Mouse (Mus musculus) c-Kit-negative CD71-positive TER-119-positive erythroid progenitor cells, embryonic 14.5 days (primary cell): Measurements from ENCODE around the gene Ikzf1.
A peak's percentile ranks its signal among the peaks of the same experiment; 100 is the strongest.

Source experiments
- DNase-seq: peaks from one replicate; pipeline ENCODE4 v3.0.0-alpha.2; 2013; ENCODE audit warnings: low read depth, low spot score

Ikzf1 gene

DNA sequence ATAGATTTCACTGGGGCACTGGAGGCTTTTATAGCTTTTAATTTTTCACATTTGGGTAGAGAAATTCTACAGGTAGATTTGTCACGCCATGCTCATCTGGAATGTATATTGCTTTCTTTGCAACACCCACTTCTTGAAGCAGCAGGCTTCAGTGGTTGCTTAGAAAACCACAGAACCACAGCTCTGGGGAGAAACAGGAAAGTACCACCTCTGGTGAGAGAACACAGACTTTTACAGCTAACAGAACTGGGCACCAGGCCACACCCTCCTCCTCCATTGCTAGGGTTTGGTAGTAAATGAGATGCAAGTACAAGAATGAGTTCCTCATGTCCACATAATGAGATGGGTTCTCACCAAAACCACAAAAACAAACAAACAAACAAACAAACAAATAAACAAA is 81.3 kb downstream of the Ikzf1 start:
- DNase-seq = no peak

DNA sequence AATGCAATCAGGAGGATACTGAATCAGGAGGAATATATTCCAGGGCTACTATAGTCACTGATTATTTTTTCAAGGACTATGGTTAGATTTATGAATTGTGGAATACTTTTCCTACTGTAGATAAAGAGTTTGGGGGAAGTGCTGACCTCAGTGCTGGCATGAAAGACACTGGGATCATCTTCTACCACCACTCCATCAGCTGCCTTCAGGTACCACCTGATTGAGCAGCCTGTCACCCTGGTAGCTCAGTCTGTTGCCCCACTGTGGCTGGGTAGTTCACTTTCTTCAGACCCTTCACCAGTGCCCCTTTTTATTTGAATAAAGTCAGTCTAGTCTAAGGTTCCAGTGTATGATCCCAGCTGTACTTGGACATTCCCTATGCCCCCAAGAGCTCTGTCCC is 81.9 kb downstream of the Ikzf1 start:
- no peak for DNase-seq

DNA sequence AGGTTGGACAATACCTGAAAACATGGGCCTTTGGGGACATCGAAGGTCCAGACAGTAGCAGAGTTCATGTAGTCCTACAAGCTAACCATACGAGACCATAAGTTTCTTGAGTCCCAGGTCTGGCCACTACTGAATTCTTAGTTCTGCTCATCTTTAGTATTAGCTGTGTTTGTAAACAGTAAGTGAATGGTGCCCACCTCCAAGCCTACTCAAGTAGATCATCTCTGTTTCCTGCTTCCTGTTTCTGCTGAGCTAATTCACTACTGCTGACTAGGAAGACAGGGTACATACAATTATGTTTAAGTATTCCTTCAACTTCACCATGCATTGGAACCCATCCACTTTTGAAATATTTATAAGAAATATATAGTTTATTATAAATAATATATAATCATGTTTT is 83.3 kb downstream of the Ikzf1 start:
- no peak for DNase-seq

DNA sequence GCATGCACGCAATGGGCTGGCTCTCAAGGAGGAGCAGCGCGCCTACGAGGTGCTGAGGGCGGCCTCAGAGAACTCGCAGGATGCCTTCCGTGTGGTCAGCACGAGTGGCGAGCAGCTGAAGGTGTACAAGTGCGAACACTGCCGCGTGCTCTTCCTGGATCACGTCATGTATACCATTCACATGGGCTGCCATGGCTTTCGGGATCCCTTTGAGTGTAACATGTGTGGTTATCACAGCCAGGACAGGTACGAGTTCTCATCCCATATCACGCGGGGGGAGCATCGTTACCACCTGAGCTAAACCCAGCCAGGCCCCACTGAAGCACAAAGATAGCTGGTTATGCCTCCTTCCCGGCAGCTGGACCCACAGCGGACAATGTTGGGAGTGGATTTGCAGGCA is 84.5 kb downstream of the Ikzf1 start:
- DNase-seq = no peak

GRCm38 (mm10) chr11:11770691-11771090 is 85.9 kb downstream of the Ikzf1 start:
- no peak for DNase-seq

- no peak for DNase-seq
Measured at GRCm38 (mm10) chr11:11772196-11772595, 87.4 kb downstream of the Ikzf1 start.

GRCm38 (mm10) chr11:11774384-11774783 is 89.6 kb downstream of the Ikzf1 start:
- no peak for DNase-seq

- no peak for DNase-seq
Measured at GRCm38 (mm10) chr11:11774893-11775292, 90.1 kb downstream of the Ikzf1 start.

DNA sequence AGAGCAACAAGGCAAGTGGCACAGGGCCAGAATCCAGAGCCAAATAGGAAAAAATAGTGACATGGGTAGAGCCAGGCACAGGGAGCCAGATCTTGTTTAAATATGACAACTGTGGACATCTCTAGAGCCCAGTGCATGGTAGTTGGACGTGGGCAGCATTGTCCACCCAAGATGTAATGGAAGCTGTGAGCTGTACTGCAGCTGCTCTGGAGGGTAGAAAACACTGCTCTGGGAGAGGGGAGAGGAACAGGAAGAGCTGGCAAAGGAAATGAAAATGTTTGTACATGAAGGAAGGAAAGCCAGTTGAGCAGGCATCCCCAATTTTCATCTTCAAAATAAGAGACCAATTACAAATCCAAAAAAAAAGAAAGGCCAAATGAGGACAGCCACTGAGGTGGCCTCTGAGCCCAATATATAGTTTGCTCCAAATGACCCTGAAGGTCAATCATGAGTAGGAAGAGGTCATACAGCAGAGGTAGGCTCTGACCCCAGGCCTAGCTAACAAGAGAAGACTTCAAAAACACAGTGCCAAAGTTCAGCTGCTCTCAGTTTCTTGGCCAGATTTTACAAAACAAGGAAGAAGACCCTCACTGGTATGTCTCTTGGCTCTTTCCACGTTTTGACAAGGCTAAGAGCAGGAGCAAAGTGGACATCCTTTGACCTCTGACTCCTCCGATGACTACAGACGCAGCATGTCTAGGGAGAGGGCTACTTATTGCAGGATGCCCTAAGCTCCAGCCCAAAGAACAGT is 91.4 kb downstream of the Ikzf1 start:
- DNase-seq = no peak

- no peak for DNase-seq
Measured at GRCm38 (mm10) chr11:11776822-11777174, 92.0 kb downstream of the Ikzf1 start.

DNA sequence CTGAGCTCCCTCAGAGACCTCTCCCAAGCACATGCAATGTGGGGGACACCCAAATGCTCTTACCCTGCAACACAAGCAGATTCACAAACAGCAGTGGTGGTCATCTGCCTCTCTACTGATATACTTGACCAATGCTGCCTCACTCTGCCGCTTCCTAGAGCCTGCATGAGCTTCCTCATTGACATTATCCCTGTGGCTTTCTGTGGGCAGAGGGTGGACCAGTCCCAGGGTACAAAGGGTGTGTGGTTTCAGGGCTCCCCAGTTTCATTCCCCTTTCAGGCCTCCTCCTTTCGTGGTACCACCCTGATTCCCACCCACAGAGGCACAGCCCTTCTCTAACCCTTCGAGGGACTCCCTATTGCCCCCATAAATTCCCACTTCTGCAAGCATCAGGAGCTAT is 92.4 kb downstream of the Ikzf1 start:
- DNase-seq = no peak

- DNase-seq = no peak
Measured at GRCm38 (mm10) chr11:11777796-11778195, 93.0 kb downstream of the Ikzf1 start.

DNA sequence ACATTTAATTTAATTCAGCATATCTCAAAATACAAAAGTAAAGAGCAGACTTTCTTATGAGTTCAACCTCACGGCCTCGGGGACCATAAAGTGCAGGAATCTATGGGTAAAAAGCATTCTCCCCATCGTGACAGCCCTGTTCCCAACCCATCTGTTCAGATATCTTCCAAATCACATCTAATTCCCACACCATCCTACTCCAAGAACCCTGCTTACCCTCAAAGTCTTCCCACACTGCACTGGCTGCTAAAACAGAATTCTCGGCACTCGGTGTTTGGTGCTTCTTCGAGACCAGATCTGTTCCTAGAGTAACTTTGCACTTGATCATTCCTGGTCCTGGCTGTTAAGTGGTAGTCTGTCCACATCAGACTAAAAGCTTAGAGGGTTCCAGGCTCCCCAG is 93.5 kb downstream of the Ikzf1 start:
- DNase-seq = no peak

- DNase-seq = no peak
Measured at GRCm38 (mm10) chr11:11781728-11782127, 96.9 kb downstream of the Ikzf1 start.

DNA sequence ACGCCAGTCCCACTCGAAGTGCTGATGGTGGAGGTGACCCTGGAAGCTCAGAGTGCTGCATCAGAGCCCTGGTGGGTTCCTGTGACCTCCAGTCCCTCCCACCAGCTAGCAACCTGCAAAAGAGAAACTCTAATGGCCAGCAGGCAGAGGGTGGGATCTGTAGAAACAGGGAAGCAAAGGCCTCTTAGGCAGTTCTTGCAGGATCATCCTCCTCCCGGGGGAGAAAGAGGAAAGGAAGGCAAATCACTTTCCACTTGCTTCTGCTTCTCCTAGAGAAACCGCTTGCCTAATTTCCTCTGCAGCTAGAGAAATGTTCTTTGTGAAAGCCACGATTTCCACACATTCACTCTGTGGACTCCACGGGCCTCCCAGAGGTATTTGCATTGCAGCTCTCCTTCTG is 100.7 kb downstream of the Ikzf1 start:
- no peak for DNase-seq

GRCm38 (mm10) chr11:11788521-11788974 is 103.7 kb downstream of the Ikzf1 start:
- DNase-seq = peak; percentile 64

- DNase-seq = no peak
Measured at GRCm38 (mm10) chr11:11794626-11795025, 109.8 kb downstream of the Ikzf1 start.

DNA sequence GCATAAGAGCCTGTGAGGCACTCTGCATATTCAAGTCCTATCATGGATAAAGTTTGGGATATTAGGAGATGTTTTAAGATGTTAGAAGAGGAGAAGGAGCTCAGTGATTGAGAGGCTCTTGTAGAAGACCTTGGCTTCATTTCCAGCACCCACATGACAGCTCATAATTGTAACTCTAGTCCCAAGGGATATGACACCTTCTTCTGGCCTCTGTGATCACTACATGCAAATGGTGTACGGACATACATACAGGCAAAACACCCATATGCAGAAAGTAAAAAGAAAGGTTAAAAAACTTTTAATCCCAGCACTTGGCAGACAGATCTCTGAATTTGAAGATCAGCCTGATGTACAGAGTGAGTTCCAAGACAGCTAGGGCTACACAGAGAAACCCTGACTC is 113.9 kb downstream of the Ikzf1 start:
- no peak for DNase-seq

DNA sequence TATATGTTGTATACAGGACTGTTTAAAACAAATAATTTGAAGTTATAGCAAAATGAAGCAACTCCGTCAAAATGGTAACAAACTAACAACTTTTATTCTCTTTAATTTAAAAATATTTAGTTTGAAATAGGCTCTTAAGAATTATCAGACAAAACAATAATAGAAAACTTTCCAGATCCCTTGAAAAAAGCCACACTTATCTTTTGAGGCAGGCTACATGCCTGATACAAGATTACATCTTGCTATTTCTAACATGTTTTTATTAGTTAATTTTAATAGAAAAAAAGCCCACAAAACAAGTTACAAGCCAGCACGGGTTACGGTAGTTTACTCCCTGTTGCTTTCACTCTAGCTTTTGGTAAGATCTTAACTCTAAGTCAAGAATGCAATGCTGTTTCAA is 115.5 kb downstream of the Ikzf1 start:
- DNase-seq = no peak

- DNase-seq = no peak
Measured at GRCm38 (mm10) chr11:11801067-11801466, 116.3 kb downstream of the Ikzf1 start.

DNA sequence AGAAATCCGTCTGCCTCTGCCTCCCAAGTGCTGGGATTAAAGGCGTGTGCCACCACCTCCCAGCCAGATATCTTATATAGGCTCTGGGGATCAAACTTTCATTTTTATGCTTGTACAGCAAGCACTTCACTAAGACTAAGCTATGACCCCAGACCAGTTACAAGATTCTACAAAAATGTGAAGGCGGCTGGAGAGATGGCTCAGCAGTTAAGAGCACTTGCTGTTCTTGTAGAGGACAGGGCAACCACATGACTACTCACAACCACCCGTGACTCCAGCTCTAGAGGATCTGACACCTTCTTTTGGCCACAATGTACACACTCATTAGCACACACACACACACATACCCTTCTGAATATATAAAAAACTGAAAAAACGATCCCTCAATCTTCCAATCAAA is 119.6 kb downstream of the Ikzf1 start:
- no peak for DNase-seq

- no peak for DNase-seq
Measured at GRCm38 (mm10) chr11:11805951-11806350, 121.1 kb downstream of the Ikzf1 start.

GRCm38 (mm10) chr11:11808035-11808819 is 123.4 kb downstream of the Ikzf1 start:
- DNase-seq = no peak
